Mouse (Mus musculus) adrenal gland, adult 8-10 months (tissue): ENCODE measurements at regions not wholly inside any gene's neighbourhood (a gene's known extent, or its start where the extent isn't known, plus 50 kb on each side); places are given as distances from the start of the nearest gene placed in this dataset.

ENCODE experiments used
- DNase-seq: peaks from one replicate; pipeline ENCODE4 v3.0.0; 2022

GRCm38 (mm10) chr13:44248401-44248800 is 463.8 kb downstream of the Cd83 start:
- DNase-seq: no peak

GRCm38 (mm10) chr13:44249119-44249518 is 464.5 kb downstream of the Cd83 start:
- no peak for DNase-seq

- DNase-seq: no peak
These were observed 466.1 kb downstream of the Cd83 start for GRCm38 (mm10) chr13:44250474-44251201.

- DNase-seq: no peak
These were observed 466.9 kb downstream of the Cd83 start for GRCm38 (mm10) chr13:44251503-44251902.

GRCm38 (mm10) chr13:44252496-44252895 is 467.9 kb downstream of the Cd83 start:
- DNase-seq: no peak

GRCm38 (mm10) chr13:44258422-44258821 is 470.9 kb upstream of the Jarid2 start:
- DNase-seq: no peak

- DNase-seq: no peak
These were observed 469.2 kb upstream of the Jarid2 start for GRCm38 (mm10) chr13:44260039-44260438.

- no peak for DNase-seq
These were observed 468.5 kb upstream of the Jarid2 start for GRCm38 (mm10) chr13:44260637-44261333.

- DNase-seq: no peak
These were observed 456.3 kb upstream of the Jarid2 start for GRCm38 (mm10) chr13:44272746-44273524.

- no peak for DNase-seq
These were observed 451.3 kb upstream of the Jarid2 start for GRCm38 (mm10) chr13:44277952-44278351.

- no peak for DNase-seq
These were observed 450.2 kb upstream of the Jarid2 start for GRCm38 (mm10) chr13:44279036-44279435.

- DNase-seq: no peak
These were observed 449.0 kb upstream of the Jarid2 start for GRCm38 (mm10) chr13:44280296-44280695.

GRCm38 (mm10) chr13:44281796-44282195 is 447.5 kb upstream of the Jarid2 start:
- DNase-seq: no peak

- no peak for DNase-seq
These were observed 447.0 kb upstream of the Jarid2 start for GRCm38 (mm10) chr13:44282306-44282705.

GRCm38 (mm10) chr13:44282731-44283571 is 446.3 kb upstream of the Jarid2 start:
- no peak for DNase-seq

- no peak for DNase-seq
These were observed 443.4 kb upstream of the Jarid2 start for GRCm38 (mm10) chr13:44285881-44286280.

- DNase-seq: no peak
These were observed 439.1 kb upstream of the Jarid2 start for GRCm38 (mm10) chr13:44290199-44290598.

GRCm38 (mm10) chr13:44292476-44293056 is 436.7 kb upstream of the Jarid2 start:
- DNase-seq: no peak

GRCm38 (mm10) chr13:44293736-44294416 is 435.4 kb upstream of the Jarid2 start:
- DNase-seq: no peak

GRCm38 (mm10) chr13:44295621-44296020 is 433.7 kb upstream of the Jarid2 start:
- DNase-seq: no peak

GRCm38 (mm10) chr13:44300611-44301010 is 428.7 kb upstream of the Jarid2 start:
- DNase-seq: no peak
